Mouse (Mus musculus): ENCODE data around the gene Lhx1. TPM values are rescaled to one million over a fixed set of nuclear protein-coding genes. Genes with fewer than 3 reads are reported as not detected.

Lhx1 gene
- total and polyA plus RNA-seq, 3 experiments = under 0.01 TPM; not detected in 2

GRCm38 (mm10) chr11:84553821-84554450 is 28.6 kb upstream of the Lhx1 start:
- DNase-seq (ENCODE audit: low spot score) (no peak), ATAC-seq (ENCODE audit: extremely low read depth, insufficient number of reproducible peaks, low FRiP score, poor library complexity, severe bottlenecking) (no peak)
- TF ChIP-seq TAL1 (conservative IDR thresholded peaks at IDR 0.05; ENCODE audit: low read depth, low read length) = no peak
- no peak for TF ChIP-seq CTCF (IDR thresholded peaks at IDR 0.05; ENCODE audit: low read depth, low read length)
- no peak for TF ChIP-seq POLR2AphosphoS5 (IDR thresholded peaks at IDR 0.05; ENCODE audit: insufficient replicate concordance, low read depth, low read length)
- no peak for TF ChIP-seq GATA1 (IDR thresholded peaks at IDR 0.05; ENCODE audit: borderline replicate concordance, low read length)
- no peak for TF ChIP-seq GATA2 (IDR thresholded peaks at IDR 0.05; ENCODE audit: borderline replicate concordance, low read depth, low read length)
- no peaks in the 10 kb centered on the region for H3K4me1 ChIP-seq (ENCODE audit: insufficient read depth, low read depth, low read length)
- peaks cover 8% of the 10 kb centered on the region for H3K9me3 ChIP-seq (replicated peaks)
- H3K36me3 ChIP-seq (replicated peaks) = no peaks in the 10 kb centered on the region
- H3K4me3 ChIP-seq (ENCODE audit: low read depth, low read length) = no peak overlapping the region
- H3K27me3 ChIP-seq (ENCODE audit: insufficient read depth, low read length) = peaks cover 55% of the 10 kb centered on the region

GRCm38 (mm10) chr11:84551296-84551695 is 26.0 kb upstream of the Lhx1 start:
- ATAC-seq (ENCODE audit: extremely low read depth, insufficient number of reproducible peaks, low FRiP score, poor library complexity, severe bottlenecking) (no peak), DNase-seq (ENCODE audit: low spot score) (no peak)
- TF ChIP-seq POLR2AphosphoS5 (IDR thresholded peaks at IDR 0.05; ENCODE audit: insufficient replicate concordance, low read depth, low read length) = no peak
- TF ChIP-seq TAL1 (conservative IDR thresholded peaks at IDR 0.05; ENCODE audit: low read depth, low read length) = no peak
- no peak for TF ChIP-seq CTCF (IDR thresholded peaks at IDR 0.05; ENCODE audit: low read depth, low read length)
- no peak for TF ChIP-seq GATA1 (IDR thresholded peaks at IDR 0.05; ENCODE audit: borderline replicate concordance, low read length)
- no peak for TF ChIP-seq GATA2 (IDR thresholded peaks at IDR 0.05; ENCODE audit: borderline replicate concordance, low read depth, low read length)
- Histone ChIP-seq H3K4me1 (ENCODE audit: insufficient read depth, low read depth, low read length) (no peaks in the 10 kb centered on the region), H3K9me3 (replicated peaks) (peaks cover 8% of the 10 kb centered on the region), H3K4me3 (ENCODE audit: low read depth, low read length) (no peak overlapping the region), H3K27me3 (ENCODE audit: insufficient read depth, low read length) (peaks cover 71% of the 10 kb centered on the region), H3K36me3 (replicated peaks) (no peaks in the 10 kb centered on the region)

- ATAC-seq (ENCODE audit: extremely low read depth, insufficient number of reproducible peaks, low FRiP score, poor library complexity, severe bottlenecking) = no peak
- Histone ChIP-seq H3K27me3 (ENCODE audit: insufficient read depth, low read length) (peaks cover 71% of the 10 kb centered on the region), H3K4me3 (ENCODE audit: low read depth, low read length) (no peak overlapping the region)
These were observed 24.0 kb upstream of the Lhx1 start for GRCm38 (mm10) chr11:84549258-84549791.

GRCm38 (mm10) chr11:84548293-84548692 is 23.0 kb upstream of the Lhx1 start:
- ATAC-seq (ENCODE audit: extremely low read depth, insufficient number of reproducible peaks, low FRiP score, poor library complexity, severe bottlenecking) (no peak), DNase-seq (ENCODE audit: low spot score) (no peak)
- peaks cover 5% of the 10 kb centered on the region for H3K9me3 ChIP-seq (replicated peaks)
- no peak for TF ChIP-seq GATA2 (IDR thresholded peaks at IDR 0.05; ENCODE audit: borderline replicate concordance, low read depth, low read length)
- TF ChIP-seq POLR2AphosphoS5 (IDR thresholded peaks at IDR 0.05; ENCODE audit: insufficient replicate concordance, low read depth, low read length) = no peak
- TF ChIP-seq GATA1 (IDR thresholded peaks at IDR 0.05; ENCODE audit: borderline replicate concordance, low read length) = no peak
- TF ChIP-seq CTCF (IDR thresholded peaks at IDR 0.05; ENCODE audit: low read depth, low read length) = no peak
- TF ChIP-seq TAL1 (conservative IDR thresholded peaks at IDR 0.05; ENCODE audit: low read depth, low read length) = no peak
- H3K27me3 ChIP-seq (ENCODE audit: insufficient read depth, low read length) = peaks cover 65% of the 10 kb centered on the region
- no peak overlapping the region for H3K4me3 ChIP-seq (ENCODE audit: low read depth, low read length)
- H3K4me1 ChIP-seq (ENCODE audit: insufficient read depth, low read depth, low read length) = no peaks in the 10 kb centered on the region
- no peaks in the 10 kb centered on the region for H3K36me3 ChIP-seq (replicated peaks)

More at GRCm38 (mm10) chr11:84549258-84549791, 24.0 kb upstream of the Lhx1 start:
- TF ChIP-seq GATA2 (IDR thresholded peaks at IDR 0.05; ENCODE audit: borderline replicate concordance, low read depth, low read length) = no peak
- TF ChIP-seq POLR2AphosphoS5 (IDR thresholded peaks at IDR 0.05; ENCODE audit: insufficient replicate concordance, low read depth, low read length) = no peak
- TF ChIP-seq CTCF (IDR thresholded peaks at IDR 0.05; ENCODE audit: low read depth, low read length) = no peak
- no peak for TF ChIP-seq TAL1 (conservative IDR thresholded peaks at IDR 0.05; ENCODE audit: low read depth, low read length)
- no peak for TF ChIP-seq GATA1 (IDR thresholded peaks at IDR 0.05; ENCODE audit: borderline replicate concordance, low read length)
- Histone ChIP-seq H3K36me3 (replicated peaks) (no peaks in the 10 kb centered on the region), H3K4me1 (ENCODE audit: insufficient read depth, low read depth, low read length) (no peaks in the 10 kb centered on the region), H3K9me3 (replicated peaks) (peaks cover 8% of the 10 kb centered on the region)
- no peak for DNase-seq (ENCODE audit: low spot score)

- ATAC-seq (ENCODE audit: extremely low read depth, insufficient number of reproducible peaks, low FRiP score, poor library complexity, severe bottlenecking) = no peak
- Histone ChIP-seq H3K4me1 (ENCODE audit: insufficient read depth, low read depth, low read length) (no peaks in the 10 kb centered on the region), H3K4me3 (ENCODE audit: low read depth, low read length) (no peak overlapping the region), H3K27me3 (ENCODE audit: insufficient read depth, low read length) (peaks cover 67% of the 10 kb centered on the region), H3K9me3 (replicated peaks) (no peaks in the 10 kb centered on the region), H3K36me3 (replicated peaks) (no peaks in the 10 kb centered on the region)
- TF ChIP-seq GATA1 (IDR thresholded peaks at IDR 0.05; ENCODE audit: borderline replicate concordance, low read length) = no peak
- no peak for TF ChIP-seq TAL1 (conservative IDR thresholded peaks at IDR 0.05; ENCODE audit: low read depth, low read length)
- no peak for TF ChIP-seq GATA2 (IDR thresholded peaks at IDR 0.05; ENCODE audit: borderline replicate concordance, low read depth, low read length)
- no peak for TF ChIP-seq POLR2AphosphoS5 (IDR thresholded peaks at IDR 0.05; ENCODE audit: insufficient replicate concordance, low read depth, low read length)
- no peak for TF ChIP-seq CTCF (IDR thresholded peaks at IDR 0.05; ENCODE audit: low read depth, low read length)
- no peak for DNase-seq (ENCODE audit: low spot score)
These were observed 14.6 kb upstream of the Lhx1 start for GRCm38 (mm10) chr11:84539981-84540380.

- Histone ChIP-seq H3K36me3 (replicated peaks) (no peaks in the 10 kb centered on the region), H3K4me1 (ENCODE audit: insufficient read depth, low read depth, low read length) (peaks cover 5% of the 10 kb centered on the region), H3K27me3 (ENCODE audit: insufficient read depth, low read length) (peaks cover 87% of the 10 kb centered on the region), H3K4me3 (ENCODE audit: low read depth, low read length) (no peak overlapping the region), H3K9me3 (replicated peaks) (peaks cover 10% of the 10 kb centered on the region)
- no peak for DNase-seq (ENCODE audit: low spot score)
- no peak for TF ChIP-seq CTCF (IDR thresholded peaks at IDR 0.05; ENCODE audit: low read depth, low read length)
- no peak for TF ChIP-seq GATA1 (IDR thresholded peaks at IDR 0.05; ENCODE audit: borderline replicate concordance, low read length)
- no peak for TF ChIP-seq POLR2AphosphoS5 (IDR thresholded peaks at IDR 0.05; ENCODE audit: insufficient replicate concordance, low read depth, low read length)
- TF ChIP-seq GATA2 (IDR thresholded peaks at IDR 0.05; ENCODE audit: borderline replicate concordance, low read depth, low read length) = no peak
- no peak for TF ChIP-seq TAL1 (conservative IDR thresholded peaks at IDR 0.05; ENCODE audit: low read depth, low read length)
- no peak for ATAC-seq (ENCODE audit: extremely low read depth, insufficient number of reproducible peaks, low FRiP score, poor library complexity, severe bottlenecking)
These were observed 4.7 kb upstream of the Lhx1 start for GRCm38 (mm10) chr11:84529797-84530703.

Measured in G1E (cell line).